Mouse (Mus musculus): Measurements from ENCODE around the gene Tmem74b. TPM values are rescaled to one million over a fixed set of nuclear protein-coding genes. Genes with fewer than 3 reads are reported as not detected.

Tmem74b gene
- total and polyA plus RNA-seq, 2 experiments = not detected

GRCm38 (mm10) chr2:151742850-151743679 is 41.3 kb downstream of the Tmem74b start:
- H3K4me3 ChIP-seq (ENCODE audit: insufficient read depth, low read depth, low read length) = no peak overlapping the region
- H3K27me3 ChIP-seq (ENCODE audit: control insufficient read depth, insufficient read depth, low read length) = no peaks in the 10 kb centered on the region
- H3K27ac ChIP-seq (replicated peaks; ENCODE audit: insufficient read depth, low read depth, low read length) = no peak overlapping the region
- no peaks in the 10 kb centered on the region for H3K36me3 ChIP-seq (ENCODE audit: control insufficient read depth, insufficient read depth, low read length)
- H3K4me1 ChIP-seq (ENCODE audit: control insufficient read depth, insufficient read depth, low read length) = peaks cover 15% of the 10 kb centered on the region
- no peak for DNase-seq (ENCODE audit: extremely low read depth, low read depth, low spot score)
- no peak overlapping the region for H3K9ac ChIP-seq (ENCODE audit: low read depth, low read length)
- H3K79me2 ChIP-seq (ENCODE audit: control insufficient read depth, insufficient read depth, low read length) = peaks cover 20% of the 10 kb centered on the region; the same call in 1 of the 2 replicates
- WGBS = 68% methylated on average over 6 of the region's 6 CpGs
- TF ChIP-seq POLR2A (IDR thresholded peaks at IDR 0.05; ENCODE audit: extremely low read depth, insufficient read depth, low read length) (no peak), CTCF (IDR thresholded peaks at IDR 0.05; ENCODE audit: low read depth, low read length) (no peak)

- no peak within 1 kb of the TSS for H3K27ac ChIP-seq (replicated peaks; ENCODE audit: insufficient read depth, low read depth, low read length)
- no peak within 1 kb of the TSS for H3K9ac ChIP-seq (ENCODE audit: low read depth, low read length)
- H3K4me3 ChIP-seq (ENCODE audit: insufficient read depth, low read depth, low read length) = no peak within 1 kb of the TSS
Measured at GRCm38 (mm10) chr2:151743845-151744244, 42.0 kb downstream of the Tmem74b start, which contains the start of gene Psmf1. Gene Psmf1 (minus strand): TSS chr2:151744186.

GRCm38 (mm10) chr2:151747847-151748705 is 46.3 kb downstream of the Tmem74b start:
- H3K9ac ChIP-seq (ENCODE audit: low read depth, low read length) = no peak overlapping the region
- 38% methylated on average over 19 of the region's 19 CpGs for WGBS
- DNase-seq (ENCODE audit: extremely low read depth, low read depth, low spot score) = peak; percentile 42
- no peaks in the 10 kb centered on the region for H3K79me2 ChIP-seq (ENCODE audit: control insufficient read depth, insufficient read depth, low read length)
- H3K4me3 ChIP-seq (ENCODE audit: insufficient read depth, low read depth, low read length) = no peak overlapping the region
- no peaks in the 10 kb centered on the region for H3K27me3 ChIP-seq (ENCODE audit: control insufficient read depth, insufficient read depth, low read length)
- TF ChIP-seq POLR2A (IDR thresholded peaks at IDR 0.05; ENCODE audit: extremely low read depth, insufficient read depth, low read length) (no peak), CTCF (IDR thresholded peaks at IDR 0.05; ENCODE audit: low read depth, low read length) (peak; percentile 76)
- H3K36me3 ChIP-seq (ENCODE audit: control insufficient read depth, insufficient read depth, low read length) = no peaks in the 10 kb centered on the region
- no peak overlapping the region for H3K27ac ChIP-seq (replicated peaks; ENCODE audit: insufficient read depth, low read depth, low read length)
- H3K4me1 ChIP-seq (ENCODE audit: control insufficient read depth, insufficient read depth, low read length) = no peaks in the 10 kb centered on the region

More at GRCm38 (mm10) chr2:151743845-151744244, 42.0 kb downstream of the Tmem74b start, which contains the start of gene Psmf1:
- H3K79me2 ChIP-seq (ENCODE audit: control insufficient read depth, insufficient read depth, low read length) = peaks cover 15% of the 10 kb centered on the region; the same call in 1 of the 2 replicates
- no peaks in the 10 kb centered on the region for H3K36me3 ChIP-seq (ENCODE audit: control insufficient read depth, insufficient read depth, low read length)
- DNase-seq (ENCODE audit: extremely low read depth, low read depth, low spot score) = no peak
- H3K4me1 ChIP-seq (ENCODE audit: control insufficient read depth, insufficient read depth, low read length) = peaks cover 13% of the 10 kb centered on the region
- TF ChIP-seq POLR2A (IDR thresholded peaks at IDR 0.05; ENCODE audit: extremely low read depth, insufficient read depth, low read length) (no peak), CTCF (IDR thresholded peaks at IDR 0.05; ENCODE audit: low read depth, low read length) (no peak)
- no peaks in the 10 kb centered on the region for H3K27me3 ChIP-seq (ENCODE audit: control insufficient read depth, insufficient read depth, low read length)

- H3K9ac ChIP-seq (ENCODE audit: low read depth, low read length) = no peak overlapping the region
- 70% methylated on average over 5 of the region's 5 CpGs for WGBS
- H3K4me1 ChIP-seq (ENCODE audit: control insufficient read depth, insufficient read depth, low read length) = no peaks in the 10 kb centered on the region
- no peak overlapping the region for H3K27ac ChIP-seq (replicated peaks; ENCODE audit: insufficient read depth, low read depth, low read length)
- no peaks in the 10 kb centered on the region for H3K27me3 ChIP-seq (ENCODE audit: control insufficient read depth, insufficient read depth, low read length)
- TF ChIP-seq POLR2A (IDR thresholded peaks at IDR 0.05; ENCODE audit: extremely low read depth, insufficient read depth, low read length) (no peak), CTCF (IDR thresholded peaks at IDR 0.05; ENCODE audit: low read depth, low read length) (no peak)
- no peaks in the 10 kb centered on the region for H3K79me2 ChIP-seq (ENCODE audit: control insufficient read depth, insufficient read depth, low read length)
- DNase-seq (ENCODE audit: extremely low read depth, low read depth, low spot score) = no peak
- no peak overlapping the region for H3K4me3 ChIP-seq (ENCODE audit: insufficient read depth, low read depth, low read length)
- no peaks in the 10 kb centered on the region for H3K36me3 ChIP-seq (ENCODE audit: control insufficient read depth, insufficient read depth, low read length)
Measured at GRCm38 (mm10) chr2:151751330-151751729, 49.5 kb downstream of the Tmem74b start.

- 55% methylated on average over 9 of the region's 9 CpGs for WGBS
- Histone ChIP-seq H3K4me3 (ENCODE audit: insufficient read depth, low read depth, low read length) (no peak overlapping the region), H3K4me1 (ENCODE audit: control insufficient read depth, insufficient read depth, low read length) (no peaks in the 10 kb centered on the region), H3K36me3 (ENCODE audit: control insufficient read depth, insufficient read depth, low read length) (no peaks in the 10 kb centered on the region), H3K79me2 (ENCODE audit: control insufficient read depth, insufficient read depth, low read length) (no peaks in the 10 kb centered on the region), H3K27ac (replicated peaks; ENCODE audit: insufficient read depth, low read depth, low read length) (no peak overlapping the region), H3K27me3 (ENCODE audit: control insufficient read depth, insufficient read depth, low read length) (no peaks in the 10 kb centered on the region), H3K9ac (ENCODE audit: low read depth, low read length) (no peak overlapping the region)
- TF ChIP-seq POLR2A (IDR thresholded peaks at IDR 0.05; ENCODE audit: extremely low read depth, insufficient read depth, low read length) = no peak
- TF ChIP-seq CTCF (IDR thresholded peaks at IDR 0.05; ENCODE audit: low read depth, low read length) = no peak
- DNase-seq (ENCODE audit: extremely low read depth, low read depth, low spot score) = no peak
Measured at GRCm38 (mm10) chr2:151756277-151757061, 54.7 kb downstream of the Tmem74b start.

Measured in liver, adult 2 months (tissue).